Mouse (Mus musculus): ENCODE data around the gene Rock2.

- TF ChIP-seq CTCF (IDR thresholded peaks at IDR 0.05; ENCODE audit: control insufficient read depth, insufficient read depth, low read length) (no peak), POLR2A (IDR thresholded peaks at IDR 0.05; ENCODE audit: borderline replicate concordance, control insufficient read depth, low read depth, low read length) (no peak)
Measured at GRCm38 (mm10) chr12:17009466-17009865, 114.8 kb downstream of the Rock2 start.

Measured in bone marrow, adult 2 months (tissue).